Mouse (Mus musculus) heart, embryonic 13.5 days (tissue): ENCODE measurements around the gene Scn1b. TPM values are rescaled to one million over a fixed set of nuclear protein-coding genes. Genes with fewer than 3 reads are reported as not detected.

Experiments used
- ATAC-seq: fragments of 200-750 bp; cut with Nextera tagmentation; 2 replicates; pipeline ENCODE4 v1.8.0; 2017; ENCODE audit warnings: moderate TSS enrichment; ENCODE audit not compliant: insufficient number of reproducible peaks, low FRiP score, low TSS enrichment; ENCODE audit errors: extremely low read depth
- H3K27ac ChIP-seq: fragments of 300-500 bp; sonication (generic); replicated peaks from 2 replicates; pipeline ENCODE4 v1.5.1; 2015; ENCODE audit warnings: moderate library complexity, mild to moderate bottlenecking, inconsistent platforms
- H3K27me3 ChIP-seq: fragments of 300-500 bp; sonication (generic); replicated peaks from 2 replicates; pipeline ENCODE4 v1.6.1; 2015; ENCODE audit warnings: mild to moderate bottlenecking, inconsistent platforms
- H3K36me3 ChIP-seq: fragments of 300-500 bp; sonication (generic); 2 replicates; pipeline ENCODE4 v1.6.1; 2015; ENCODE audit warnings: mild to moderate bottlenecking, inconsistent platforms
- H3K4me1 ChIP-seq: fragments of 300-500 bp; sonication (generic); 2 replicates; pipeline ENCODE4 v1.6.1; 2015; ENCODE audit warnings: inconsistent platforms
- H3K4me2 ChIP-seq: fragments of 300-500 bp; sonication (generic); 2 replicates; pipeline ENCODE4 v1.6.1; 2015; ENCODE audit warnings: inconsistent platforms, mild to moderate bottlenecking, moderate library complexity
- H3K4me3 ChIP-seq: fragments of 300-500 bp; sonication (generic); 2 replicates; pipeline ENCODE4 v1.5.1; 2015; ENCODE audit warnings: moderate library complexity, mild to moderate bottlenecking, inconsistent platforms
- H3K9ac ChIP-seq: fragments of 300-500 bp; sonication (generic); 2 replicates; pipeline ENCODE4 v1.6.1; 2015; ENCODE audit warnings: inconsistent platforms, mild to moderate bottlenecking, moderate library complexity
- H3K9me3 ChIP-seq: fragments of 300-500 bp; sonication (generic); 2 replicates; pipeline ENCODE4 v1.6.1; 2016; ENCODE audit warnings: inconsistent platforms
- WGBS: fragments of 180-500 bp; shearing (Covaris S2); methylation state at CpG from one replicate; pipeline ENCODE4 v1.1.7; 2015; ENCODE audit warnings: mixed read lengths; 5-methylcytosine and 5-hydroxymethylcytosine counted together
- polyA plus RNA-seq: library from polyadenylated mRNA; unstranded; fragments of >200 nt; fragmentation: Nextera tagmentation; extraction: Ambion mirVana; gene quantifications from 2 replicates; pipeline ENCODE4 v1.2.1, GENCODE M21; 2015

Gene Scn1b
- polyA plus RNA-seq, 1 experiment from 2014 or later, result 2.5 TPM

GRCm38 (mm10) chr7:31148086-31148485, 21.3 kb upstream of the Scn1b start:
- H3K27me3 ChIP-seq, result no peaks in the 10 kb centered on the region
- H3K4me3 ChIP-seq, result peak overlapping the region; percentile 70
- no peaks in the 10 kb centered on the region for H3K9me3 ChIP-seq
- H3K4me1 ChIP-seq, result peaks cover 60% of the 10 kb centered on the region
- WGBS, result 71% methylated on average over 3 of the region's 3 CpGs
- peak overlapping the region; percentile 83 for H3K4me2 ChIP-seq
- peaks cover 21% of the 10 kb centered on the region for H3K36me3 ChIP-seq
- peak overlapping the region; percentile 93 for H3K27ac ChIP-seq
- H3K9ac ChIP-seq, result peak overlapping the region; percentile 96
- ATAC-seq, result no peak

- no peak for ATAC-seq
- peaks cover 45% of the 10 kb centered on the region for H3K36me3 ChIP-seq
- no peaks in the 10 kb centered on the region for H3K9me3 ChIP-seq
- WGBS, result 38% methylated on average over 12 of the region's 12 CpGs
- no peak overlapping the region for H3K9ac ChIP-seq
- peaks cover 58% of the 10 kb centered on the region for H3K4me1 ChIP-seq
- H3K27me3 ChIP-seq, result no peaks in the 10 kb centered on the region
- H3K4me3 ChIP-seq, result no peak overlapping the region
- H3K27ac ChIP-seq, result no peak overlapping the region
- no peak overlapping the region for H3K4me2 ChIP-seq
Measured at GRCm38 (mm10) chr7:31145596-31146160, 18.9 kb upstream of the Scn1b start.

- peaks cover 64% of the 10 kb centered on the region for H3K4me1 ChIP-seq
- no peak overlapping the region for H3K4me2 ChIP-seq
- no peaks in the 10 kb centered on the region for H3K9me3 ChIP-seq
- H3K9ac ChIP-seq, result no peak overlapping the region
- WGBS, result 97% methylated on average over 16 of the region's 16 CpGs
- ATAC-seq, result no peak
- no peak overlapping the region for H3K27ac ChIP-seq
- H3K27me3 ChIP-seq, result no peaks in the 10 kb centered on the region
- H3K36me3 ChIP-seq, result peaks cover 53% of the 10 kb centered on the region
- H3K4me3 ChIP-seq, result no peak overlapping the region
Measured at GRCm38 (mm10) chr7:31144886-31145285, 18.1 kb upstream of the Scn1b start.

GRCm38 (mm10) chr7:31140941-31141340, 14.1 kb upstream of the Scn1b start:
- WGBS, result 82% methylated on average over 10 of the region's 10 CpGs
- peak overlapping the region; percentile 50 for H3K9ac ChIP-seq
- H3K4me3 ChIP-seq, result no peak overlapping the region
- no peaks in the 10 kb centered on the region for H3K27me3 ChIP-seq
- ATAC-seq, result no peak
- peaks cover 32% of the 10 kb centered on the region for H3K4me1 ChIP-seq
- no peaks in the 10 kb centered on the region for H3K9me3 ChIP-seq
- H3K4me2 ChIP-seq, result no peak overlapping the region
- peaks cover 81% of the 10 kb centered on the region for H3K36me3 ChIP-seq
- H3K27ac ChIP-seq, result peak overlapping the region; percentile 70

- no peaks in the 10 kb centered on the region for H3K27me3 ChIP-seq
- H3K9ac ChIP-seq, result peak overlapping the region; percentile 50; the same call in 1 of the 2 replicates
- H3K4me1 ChIP-seq, result peaks cover 26% of the 10 kb centered on the region
- ATAC-seq, result no peak
- H3K4me3 ChIP-seq, result no peak overlapping the region
- 21% methylated on average over 4 of the region's 4 CpGs for WGBS
- H3K9me3 ChIP-seq, result no peaks in the 10 kb centered on the region
- peak overlapping the region; percentile 70 for H3K27ac ChIP-seq
- no peak overlapping the region for H3K4me2 ChIP-seq
- H3K36me3 ChIP-seq, result peaks cover 88% of the 10 kb centered on the region
Measured at GRCm38 (mm10) chr7:31140302-31140701, 13.5 kb upstream of the Scn1b start.

- peaks cover 26% of the 10 kb centered on the region for H3K4me1 ChIP-seq
- H3K27me3 ChIP-seq, result no peaks in the 10 kb centered on the region
- 0 out of 2 replicates have a peak overlapping the region, but pooled peaks have one; percentile 50 for H3K9ac ChIP-seq
- H3K4me3 ChIP-seq, result no peak overlapping the region
- no peak overlapping the region for H3K4me2 ChIP-seq
- H3K27ac ChIP-seq, result peak overlapping the region; percentile 70
- no peaks in the 10 kb centered on the region for H3K9me3 ChIP-seq
- peaks cover 93% of the 10 kb centered on the region for H3K36me3 ChIP-seq
- ATAC-seq, result no peak
- 60% methylated on average over 5 of the region's 5 CpGs for WGBS
Measured at GRCm38 (mm10) chr7:31139765-31140164, 13.0 kb upstream of the Scn1b start.

GRCm38 (mm10) chr7:31135717-31136116, 8.9 kb upstream of the Scn1b start:
- no peak overlapping the region for H3K4me2 ChIP-seq
- peaks cover 22% of the 10 kb centered on the region for H3K4me1 ChIP-seq
- peaks cover 100% of the 10 kb centered on the region for H3K36me3 ChIP-seq
- WGBS, result 93% methylated on average over 10 of the region's 10 CpGs
- H3K27ac ChIP-seq, result no peak overlapping the region
- no peak overlapping the region for H3K4me3 ChIP-seq
- no peak for ATAC-seq
- H3K9me3 ChIP-seq, result no peaks in the 10 kb centered on the region
- no peaks in the 10 kb centered on the region for H3K27me3 ChIP-seq
- no peak overlapping the region for H3K9ac ChIP-seq

GRCm38 (mm10) chr7:31131866-31132265, 5.1 kb upstream of the Scn1b start:
- Histone ChIP-seq H3K4me1 (peaks cover 19% of the 10 kb centered on the region), H3K27me3 (peaks cover 9% of the 10 kb centered on the region), H3K4me3 (no peak overlapping the region), H3K4me2 (no peak overlapping the region), H3K9ac (no peak overlapping the region), H3K27ac (no peak overlapping the region), H3K36me3 (peaks cover 89% of the 10 kb centered on the region), H3K9me3 (no peaks in the 10 kb centered on the region)
- 75% methylated on average over 4 of the region's 4 CpGs for WGBS
- ATAC-seq, result no peak

GRCm38 (mm10) chr7:31130841-31131240, 4.0 kb upstream of the Scn1b start:
- 31% methylated on average over 4 of the region's 4 CpGs for WGBS
- H3K9me3 ChIP-seq, result no peaks in the 10 kb centered on the region
- H3K27ac ChIP-seq, result no peak overlapping the region
- no peak overlapping the region for H3K4me3 ChIP-seq
- H3K36me3 ChIP-seq, result peaks cover 79% of the 10 kb centered on the region
- no peak overlapping the region for H3K9ac ChIP-seq
- peaks cover 27% of the 10 kb centered on the region for H3K4me1 ChIP-seq
- no peak for ATAC-seq
- peaks cover 18% of the 10 kb centered on the region for H3K27me3 ChIP-seq
- no peak overlapping the region for H3K4me2 ChIP-seq

GRCm38 (mm10) chr7:31130197-31130596, 3.4 kb upstream of the Scn1b start:
- no peaks in the 10 kb centered on the region for H3K9me3 ChIP-seq
- no peak overlapping the region for H3K4me3 ChIP-seq
- no peak for ATAC-seq
- no peak overlapping the region for H3K4me2 ChIP-seq
- peaks cover 25% of the 10 kb centered on the region for H3K27me3 ChIP-seq
- 87% methylated on average over 7 of the region's 7 CpGs for WGBS
- H3K27ac ChIP-seq, result no peak overlapping the region
- H3K36me3 ChIP-seq, result peaks cover 73% of the 10 kb centered on the region
- peaks cover 28% of the 10 kb centered on the region for H3K4me1 ChIP-seq
- H3K9ac ChIP-seq, result no peak overlapping the region

- 48% methylated on average over 9 of the region's 9 CpGs for WGBS
- H3K4me1 ChIP-seq, result peaks cover 28% of the 10 kb centered on the region
- H3K9ac ChIP-seq, result no peak overlapping the region; the same call in 1 of the 2 replicates
- no peak for ATAC-seq
- no peak overlapping the region for H3K4me2 ChIP-seq
- peaks cover 34% of the 10 kb centered on the region for H3K27me3 ChIP-seq
- no peaks in the 10 kb centered on the region for H3K9me3 ChIP-seq
- H3K36me3 ChIP-seq, result peaks cover 53% of the 10 kb centered on the region
- no peak overlapping the region for H3K4me3 ChIP-seq
- no peak overlapping the region for H3K27ac ChIP-seq
Measured at GRCm38 (mm10) chr7:31128157-31128705, 1.4 kb upstream of the Scn1b start.

GRCm38 (mm10) chr7:31126211-31126751, 522 bp downstream of the Scn1b start:
- ATAC-seq, result no peak
- Histone ChIP-seq H3K36me3 (peaks cover 33% of the 10 kb centered on the region), H3K4me3 (peak overlapping the region; percentile 69), H3K27ac (no peak overlapping the region), H3K9ac (peak overlapping the region; percentile 84), H3K4me1 (peaks cover 24% of the 10 kb centered on the region), H3K27me3 (peaks cover 34% of the 10 kb centered on the region), H3K4me2 (peak overlapping the region; percentile 99), H3K9me3 (no peaks in the 10 kb centered on the region)
- WGBS, result 2% methylated on average over 53 of the region's 53 CpGs
